ENCODE assay signal across 21 mouse cellular contexts in genomic region chr6:56904330-56904729, GRCm38 (mm10). TPM values are rescaled to one million over a fixed set of nuclear protein-coding genes. Genes with fewer than 3 reads are reported as not detected.
DNase-seq lines count a peak whose midpoint lies in the region; ATAC-seq and TF ChIP-seq lines count a peak whose summit lies in the region.
"Had no signal": no experiment of that assay in that cellular context is flagged by ENCODE, and none has a peak within 500 bp of the region (broad histone marks: within the 10 kb centered on the region; RNA-seq: fewer than 3 reads in every experiment).

No protein-coding gene starts in this region.

- ATAC-seq in embryonic facial prominence, embryonic 15.5 days (ENCODE audit: insufficient number of reproducible peaks, low FRiP score, low TSS enrichment, low read depth): no peak
- ATAC-seq in heart, embryonic 11.5 days (replicated peaks; ENCODE audit: insufficient number of reproducible peaks, low FRiP score, low TSS enrichment): no peak
- no peak for ATAC-seq in intestine, postnatal 0 days
- ATAC-seq in intestine, embryonic 15.5 days: no peak
- no peak for ATAC-seq in monocyte, adult 5-6 weeks (replicated peaks; ENCODE audit: insufficient number of reproducible peaks, low FRiP score, low TSS enrichment, poor library complexity, severe bottlenecking)

- TF ChIP-seq POLR2A in myocyte (IDR thresholded peaks at IDR 0.05; ENCODE audit: insufficient read length, low read depth): no peak

- H3K4me3 ChIP-seq in embryonic facial prominence, embryonic 15.5 days (replicated peaks): no peak overlapping the region
- H3K4me3 ChIP-seq in embryonic facial prominence, embryonic 10.5 days: no peak overlapping the region
- H3K4me3 ChIP-seq in heart, embryonic 11.5 days (ENCODE audit: low read depth, low read length): no peak overlapping the region
- H3K4me3 ChIP-seq in intestine, postnatal 0 days (ENCODE audit: low read depth, low read length): no peak overlapping the region
- no peak overlapping the region for H3K4me3 ChIP-seq in intestine, embryonic 15.5 days (replicated peaks)
- H3K4me3 ChIP-seq in myocyte: no peak overlapping the region
- H3K4me3 ChIP-seq: midbrain, embryonic 15.5 days had no signal

- DNase-seq in embryonic facial prominence, embryonic 10.5 days (ENCODE audit: low spot score): no peak
- DNase-seq in heart, postnatal 10 days: no peak
- DNase-seq: cerebellum, adult 9-10 months; gastrocnemius, postnatal 14 days; lung, adult 2 months; retina, postnatal 1 day; thymus, postnatal 4 days had no signal

- no peak for TF ChIP-seq CTCF in intestine, postnatal 0 days (IDR thresholded peaks at IDR 0.05; ENCODE audit: low read depth)

- no peaks in the 10 kb centered on the region for H3K36me3 ChIP-seq in embryonic facial prominence, embryonic 15.5 days
- H3K36me3 ChIP-seq in embryonic facial prominence, embryonic 10.5 days (replicated peaks): no peaks in the 10 kb centered on the region
- no peaks in the 10 kb centered on the region for H3K36me3 ChIP-seq in heart, embryonic 11.5 days (ENCODE audit: control insufficient read depth, insufficient read depth, low read length)
- H3K36me3 ChIP-seq in intestine, postnatal 0 days (ENCODE audit: control insufficient read depth, insufficient read depth): no peaks in the 10 kb centered on the region
- H3K36me3 ChIP-seq in intestine, embryonic 15.5 days: no peaks in the 10 kb centered on the region
- no peaks in the 10 kb centered on the region for H3K36me3 ChIP-seq in myocyte (ENCODE audit: control insufficient read depth, insufficient read depth)
- H3K36me3 ChIP-seq: midbrain, embryonic 15.5 days had no signal

- 88% methylated on average over 1 of the region's 1 CpGs for WGBS in embryonic facial prominence, embryonic 15.5 days
- 94% methylated on average over 1 of the region's 1 CpGs for WGBS in embryonic facial prominence, embryonic 10.5 days
- 70% methylated on average over 1 of the region's 1 CpGs for WGBS in heart, embryonic 11.5 days (ENCODE audit: insufficient replicate concordance)
- 85% methylated on average over 1 of the region's 1 CpGs for WGBS in intestine, postnatal 0 days
- 77% methylated on average over 1 of the region's 1 CpGs for WGBS in intestine, embryonic 15.5 days

- H3K27me3 ChIP-seq in embryonic facial prominence, embryonic 15.5 days: no peaks in the 10 kb centered on the region
- no peaks in the 10 kb centered on the region for H3K27me3 ChIP-seq in embryonic facial prominence, embryonic 10.5 days (replicated peaks; ENCODE audit: low read depth, poor library complexity, severe bottlenecking)
- no peaks in the 10 kb centered on the region for H3K27me3 ChIP-seq in heart, embryonic 11.5 days (ENCODE audit: control insufficient read depth, insufficient read depth, low read length)
- H3K27me3 ChIP-seq in intestine, postnatal 0 days (replicated peaks; ENCODE audit: control insufficient read depth, insufficient read depth, low read length): no peaks in the 10 kb centered on the region
- no peaks in the 10 kb centered on the region for H3K27me3 ChIP-seq in intestine, embryonic 15.5 days (replicated peaks)
- no peaks in the 10 kb centered on the region for H3K27me3 ChIP-seq in myocyte (ENCODE audit: control insufficient read depth, insufficient read depth, insufficient read length)
- H3K27me3 ChIP-seq: CH12.LX; midbrain, embryonic 15.5 days; Patski had no signal

- peaks cover 3% of the 10 kb centered on the region for H3K79me2 ChIP-seq in myocyte (ENCODE audit: control insufficient read depth, insufficient read depth)

- H3K4me1 ChIP-seq in embryonic facial prominence, embryonic 15.5 days: peaks cover 27% of the 10 kb centered on the region
- peaks cover 10% of the 10 kb centered on the region for H3K4me1 ChIP-seq in embryonic facial prominence, embryonic 10.5 days
- peaks cover 28% of the 10 kb centered on the region for H3K4me1 ChIP-seq in heart, embryonic 11.5 days (ENCODE audit: control insufficient read depth, insufficient read depth, low read length)
- peaks cover 5% of the 10 kb centered on the region; the same call in 1 of the 2 replicates for H3K4me1 ChIP-seq in intestine, postnatal 0 days (replicated peaks; ENCODE audit: control insufficient read depth, insufficient read depth, low read length)
- peaks cover 17% of the 10 kb centered on the region for H3K4me1 ChIP-seq in intestine, embryonic 15.5 days (replicated peaks)

- 0 out of 2 replicates have a peak overlapping the region, but pooled peaks have one; percentile 22 for H3K27ac ChIP-seq in embryonic facial prominence, embryonic 15.5 days (replicated peaks)
- no peak overlapping the region for H3K27ac ChIP-seq in embryonic facial prominence, embryonic 10.5 days (replicated peaks)
- H3K27ac ChIP-seq in heart, embryonic 11.5 days (ENCODE audit: low read depth, low read length): no peak overlapping the region
- H3K27ac ChIP-seq in intestine, postnatal 0 days (ENCODE audit: low read depth, low read length): peak overlapping the region; percentile 15; the same call in 1 of the 2 replicates
- H3K27ac ChIP-seq in intestine, embryonic 15.5 days: no peak overlapping the region; the same call in 1 of the 2 replicates
- H3K27ac ChIP-seq: hindbrain, postnatal 0 days; kidney, postnatal 0 days; macrophage; midbrain, embryonic 15.5 days had no signal

- H3K9me3 ChIP-seq in embryonic facial prominence, embryonic 15.5 days (replicated peaks): no peaks in the 10 kb centered on the region
- H3K9me3 ChIP-seq in embryonic facial prominence, embryonic 10.5 days: no peaks in the 10 kb centered on the region
- no peaks in the 10 kb centered on the region for H3K9me3 ChIP-seq in heart, embryonic 11.5 days (replicated peaks; ENCODE audit: control insufficient read depth, low read length)
- no peaks in the 10 kb centered on the region for H3K9me3 ChIP-seq in intestine, postnatal 0 days (ENCODE audit: control insufficient read depth)
- no peaks in the 10 kb centered on the region for H3K9me3 ChIP-seq in intestine, embryonic 15.5 days
- H3K9me3 ChIP-seq: midbrain, embryonic 15.5 days had no signal

- intact Hi-C loops in heart, postnatal 10 days (cut with DNase I): no loop called here

- H3K9ac ChIP-seq in embryonic facial prominence, embryonic 15.5 days: no peak overlapping the region
- peak overlapping the region; percentile 43; the same call in 1 of the 2 replicates for H3K9ac ChIP-seq in heart, embryonic 11.5 days (ENCODE audit: low read depth, low read length)
- H3K9ac ChIP-seq in intestine, postnatal 0 days (ENCODE audit: low read depth, low read length): no peak overlapping the region
- H3K9ac ChIP-seq in intestine, embryonic 15.5 days: no peak overlapping the region
- H3K9ac ChIP-seq: midbrain, embryonic 15.5 days had no signal

- H3ac ChIP-seq in myocyte (ENCODE audit: control insufficient read depth, insufficient read length): no peak overlapping the region

- no peak overlapping the region for H3K4me2 ChIP-seq in embryonic facial prominence, embryonic 15.5 days (replicated peaks)
- peak overlapping the region; percentile 2; the same call in 1 of the 2 replicates for H3K4me2 ChIP-seq in heart, embryonic 11.5 days
- H3K4me2 ChIP-seq in intestine, postnatal 0 days (replicated peaks; ENCODE audit: low read depth): no peak overlapping the region
- no peak overlapping the region for H3K4me2 ChIP-seq in intestine, embryonic 15.5 days (replicated peaks)
- peak overlapping the region; percentile 43 for H3K4me2 ChIP-seq in myocyte (ENCODE audit: low read depth)
- H3K4me2 ChIP-seq: midbrain, embryonic 15.5 days had no signal

TF ChIP-seq in myocyte, 11 proteins besides CTCF, POLR2A, EP300 and RAD21:
- TF ChIP-seq CEBPB (IDR thresholded peaks at IDR 0.05; ENCODE audit: insufficient read depth, poor library complexity, severe bottlenecking) (no peak), POLR2AphosphoS2 (IDR thresholded peaks at IDR 0.05; ENCODE audit: insufficient read length, low read depth) (no peak), TCF12 (IDR thresholded peaks at IDR 0.05; ENCODE audit: insufficient read depth, poor library complexity, severe bottlenecking) (no peak), MYOG (IDR thresholded peaks at IDR 0.05; ENCODE audit: control insufficient read depth in 1 of 3, insufficient read depth in 1 of 3, insufficient read length in 2 of 3, low read depth in 2 of 3) (no peak), MAX (IDR thresholded peaks at IDR 0.05; ENCODE audit: low read depth) (no peak), TCF3 (IDR thresholded peaks at IDR 0.05; ENCODE audit: insufficient read length, low read depth) (no peak), MYOD1 (IDR thresholded peaks at IDR 0.05; ENCODE audit: control insufficient read depth in 1 of 3, insufficient read length in 2 of 3, low read depth in 2 of 3) (no peak), REST (IDR thresholded peaks at IDR 0.05; ENCODE audit: insufficient read depth, insufficient read length) (no peak), USF1 (IDR thresholded peaks at IDR 0.05; ENCODE audit: low read depth) (no peak), SRF (IDR thresholded peaks at IDR 0.05; ENCODE audit: control insufficient read depth, insufficient read length, low read depth) (no peak), E2F4 (IDR thresholded peaks at IDR 0.05; ENCODE audit: insufficient read depth) (no peak)
TF ChIP-seq in myocyte: peak in this region for 0.

RNA-seq across cellular contexts. Expression of gene Nt5c3, which starts 19.4 kb away (rescaled TPM):
- polyA plus RNA-seq in embryonic facial prominence, embryonic 15.5 days (2015; fragmentation: Nextera tagmentation; extraction: Ambion mirVana): 61.6 and 63.2 TPM in 2 replicates
- polyA plus RNA-seq in embryonic facial prominence, embryonic 10.5 days (2016; fragmentation: Nextera tagmentation; extraction: Ambion mirVana): 57.4 and 57.9 TPM in 2 replicates
- 79.1 and 82.5 TPM in 2 replicates for polyA plus RNA-seq in heart, embryonic 11.5 days (2014; fragmentation: Nextera tagmentation; extraction: Ambion mirVana)
- total RNA-seq in heart, postnatal 10 days (2021): 10 to 100 TPM; 55.7 to 70.7 TPM
- polyA plus RNA-seq in intestine, postnatal 0 days (2015; fragmentation: Nextera tagmentation; extraction: Ambion mirVana): 43.6 and 44.7 TPM in 2 replicates
- polyA plus RNA-seq in intestine, embryonic 15.5 days (2015; fragmentation: Nextera tagmentation; extraction: Ambion mirVana): 66.9 and 73.3 TPM in 2 replicates
- polyA plus RNA-seq in myocyte (2012; fragmentation: generic; extraction: Trizol): 9.9 TPM
- total RNA-seq in monocyte, adult 5-6 weeks (2017): 38.6 to 88.2 TPM (median 56.0 TPM) in 3 replicates

RNA-seq across cellular contexts. Expression of gene Vmn1r4, which starts 19.5 kb away (rescaled TPM):
- polyA plus RNA-seq in embryonic facial prominence, embryonic 15.5 days (2015; fragmentation: Nextera tagmentation; extraction: Ambion mirVana): 0.31 and 0.35 TPM in 2 replicates
- 0.30 and 0.37 TPM in 2 replicates for polyA plus RNA-seq in embryonic facial prominence, embryonic 10.5 days (2016; fragmentation: Nextera tagmentation; extraction: Ambion mirVana)
- 0.20 and 0.21 TPM in 2 replicates for polyA plus RNA-seq in heart, embryonic 11.5 days (2014; fragmentation: Nextera tagmentation; extraction: Ambion mirVana)
- total RNA-seq in heart, postnatal 10 days (2021): under 1 TPM in 1 of 2 experiments, not detected in 1; 0.17 TPM
- 0.07 and 0.14 TPM in 2 replicates for polyA plus RNA-seq in intestine, postnatal 0 days (2015; fragmentation: Nextera tagmentation; extraction: Ambion mirVana)
- polyA plus RNA-seq in intestine, embryonic 15.5 days (2015; fragmentation: Nextera tagmentation; extraction: Ambion mirVana): 0.32 and 0.49 TPM in 2 replicates
- polyA plus RNA-seq in myocyte (2012; fragmentation: generic; extraction: Trizol): 0.02 TPM
- 0.19 TPM in 2 of 3 replicates, not detected in the other for total RNA-seq in monocyte, adult 5-6 weeks (2017)
- polyA plus RNA-seq: small intestine, adult 2 months; stomach, embryonic 14.5 days had no signal

Comparison
In these comparisons a context has a peak if more than half of its experiments do, and no peak if none do; other contexts are left out.
1. H3K27ac ChIP-seq: peak in embryonic facial prominence, embryonic 15.5 days (single experiment) and intestine, postnatal 0 days (single experiment); none in embryonic facial prominence, embryonic 10.5 days (single experiment), heart, embryonic 11.5 days (single experiment) and intestine, embryonic 15.5 days (single experiment).
2. H3K4me2 ChIP-seq: peak in heart, embryonic 11.5 days (single experiment) and myocyte (single experiment); none in embryonic facial prominence, embryonic 15.5 days (single experiment), intestine, postnatal 0 days (single experiment) and intestine, embryonic 15.5 days (single experiment).